Comparison of ENCODE assay signal across 8 mouse cellular contexts in the genomic region with DNA sequence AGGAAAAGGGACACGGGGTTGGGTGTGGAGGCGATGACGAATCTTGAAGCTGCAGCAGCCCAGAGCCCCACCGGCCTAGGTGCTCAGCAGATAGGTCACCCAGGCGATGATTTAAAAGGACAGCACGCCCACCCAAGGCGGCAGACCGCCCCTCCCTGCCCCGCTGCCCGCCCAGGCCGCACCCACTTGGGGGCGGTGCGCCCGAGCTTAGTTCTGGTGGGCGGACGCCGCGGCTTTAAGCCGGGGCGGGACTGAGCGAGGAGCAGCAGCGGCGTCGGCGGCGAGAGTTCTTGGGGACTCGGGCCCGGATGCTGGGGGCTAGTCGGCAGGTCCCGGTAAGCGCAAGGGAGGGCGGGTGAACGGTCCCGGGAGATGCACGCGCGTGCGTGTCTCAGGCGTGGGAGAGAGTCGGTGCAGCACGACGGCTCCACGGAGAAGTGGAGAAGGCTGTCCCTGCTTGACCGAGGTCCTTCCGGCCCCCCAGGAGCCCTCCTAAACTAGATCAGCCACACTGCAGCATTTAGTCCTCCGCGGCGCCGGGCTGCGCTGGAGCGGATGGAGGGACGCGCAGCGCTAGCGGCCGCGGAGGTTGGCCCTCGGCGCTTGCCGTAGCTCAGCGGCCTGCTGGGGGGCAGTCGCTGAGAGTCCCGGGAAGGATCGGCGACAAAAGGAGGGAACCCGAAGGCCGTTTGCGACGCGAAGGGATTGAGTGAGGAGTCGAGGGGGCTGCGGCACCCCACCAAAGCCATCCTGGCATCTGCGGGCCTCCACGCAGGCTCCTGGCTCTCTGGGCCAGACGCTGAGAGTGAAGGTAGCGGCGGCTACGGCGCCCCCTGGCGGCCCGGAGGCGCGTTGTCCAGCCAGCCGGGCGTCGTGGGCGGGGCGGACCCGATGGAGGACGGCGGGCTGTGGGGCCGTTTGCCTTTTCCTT. TPM values are rescaled to one million over a fixed set of nuclear protein-coding genes. Genes with fewer than 3 reads are reported as not detected.
DNase-seq lines count a peak whose midpoint lies in the region; TF ChIP-seq lines count a peak whose summit lies in the region.

No protein-coding gene starts in this region.

- H3K27me3 ChIP-seq in megakaryocyte, embryonic 14.5 days (replicated peaks): peaks cover 7% of the 10 kb centered on the region

- H3K27ac ChIP-seq in gastrocnemius, adult 2 months: peak overlapping the region; percentile 99

- peak; percentile 71 for DNase-seq in WW6 (ENCODE audit: low read depth, low spot score)
- peak; percentile 85 to 92 for DNase-seq in cerebellum, postnatal 4 days (ENCODE audit: low spot score in 2 of 2)
- peak; percentile 95 for DNase-seq in gastrocnemius, adult 2 months
- DNase-seq in hindlimb bud, embryonic 11.5 days (ENCODE audit: extremely low spot score, low read depth, low spot score): peak; percentile 46
- DNase-seq in left cerebral cortex, adult 8-10 months (ENCODE audit: low spot score in 2 of 2): peak; percentile 84 to 88
- peak; percentile 92 to 93 for DNase-seq in right cerebral cortex, postnatal 10 days (ENCODE audit: low spot score in 2 of 2)
- DNase-seq in urinary bladder, postnatal 25 days (ENCODE audit: low spot score): peak; percentile 87

- peak; percentile 95 for TF ChIP-seq CTCF in gastrocnemius, adult 2 months (IDR thresholded peaks at IDR 0.05)

- peaks cover 49% of the 10 kb centered on the region for H3K4me1 ChIP-seq in megakaryocyte, embryonic 14.5 days

- peak overlapping the region; percentile 81 for H3K4me3 ChIP-seq in gastrocnemius, adult 2 months
- peak overlapping the region; percentile 100 for H3K4me3 ChIP-seq in megakaryocyte, embryonic 14.5 days (replicated peaks)

- peaks cover 30% of the 10 kb centered on the region for H3K36me3 ChIP-seq in megakaryocyte, embryonic 14.5 days (replicated peaks; ENCODE audit: low read length)

- H3K9me3 ChIP-seq in megakaryocyte, embryonic 14.5 days: no peaks in the 10 kb centered on the region

- intact Hi-C loops in gastrocnemius, adult 2 months (cut with DNase I): no loop called here

RNA-seq across cellular contexts. Expression of gene Trrap, which starts 0.6 kb away (rescaled TPM):
- 10 to 100 TPM; 24.0 to 28.5 TPM for total RNA-seq in gastrocnemius, adult 2 months (2021)
- 100 to 1,000 TPM; 136 to 161 (median 156) TPM for total RNA-seq in left cerebral cortex, adult 8-10 months (2022)
- polyA plus RNA-seq in megakaryocyte, embryonic 14.5 days (2012; ENCODE audit: insufficient read depth, low replicate concordance): 20.5 and 43.0 TPM in 2 replicates

RNA-seq across cellular contexts. Expression of gene Tmem130, which starts 6.6 kb away (rescaled TPM):
- not detected for total RNA-seq in gastrocnemius, adult 2 months (2021)
- total RNA-seq in left cerebral cortex, adult 8-10 months (2022): 100 to 1,000 TPM; 187 to 205 (median 196) TPM
- polyA plus RNA-seq in megakaryocyte, embryonic 14.5 days (2012; ENCODE audit: insufficient read depth, low replicate concordance): not detected in 2 replicates

Comparison
In these comparisons a context has a peak if more than half of its experiments do, and no peak if none do; other contexts are left out.
1. Peak in every context shown above with its lines: DNase-seq, H3K4me3 ChIP-seq and H3K27ac ChIP-seq.
2. RNA of gene Trrap, which starts 0.6 kb away (total RNA-seq): 136 to 161 TPM in left cerebral cortex, adult 8-10 months; 24.0 to 28.5 TPM in gastrocnemius, adult 2 months; every median in the first group is over 4 times any median in the second.
3. RNA of gene Tmem130, which starts 6.6 kb away (total RNA-seq): 187 to 205 TPM in left cerebral cortex, adult 8-10 months; not detected in gastrocnemius, adult 2 months; every median in the first group is over 100 times any median in the second.